Mouse (Mus musculus) kidney, adult 8-10 months (tissue): ENCODE measurements around the gene Tlk2.

Source experiments
- DNase-seq, 2 experiments: peaks; one replicate each; pipeline ENCODE4 v3.0.0; 2022

The Tlk2 gene

DNA sequence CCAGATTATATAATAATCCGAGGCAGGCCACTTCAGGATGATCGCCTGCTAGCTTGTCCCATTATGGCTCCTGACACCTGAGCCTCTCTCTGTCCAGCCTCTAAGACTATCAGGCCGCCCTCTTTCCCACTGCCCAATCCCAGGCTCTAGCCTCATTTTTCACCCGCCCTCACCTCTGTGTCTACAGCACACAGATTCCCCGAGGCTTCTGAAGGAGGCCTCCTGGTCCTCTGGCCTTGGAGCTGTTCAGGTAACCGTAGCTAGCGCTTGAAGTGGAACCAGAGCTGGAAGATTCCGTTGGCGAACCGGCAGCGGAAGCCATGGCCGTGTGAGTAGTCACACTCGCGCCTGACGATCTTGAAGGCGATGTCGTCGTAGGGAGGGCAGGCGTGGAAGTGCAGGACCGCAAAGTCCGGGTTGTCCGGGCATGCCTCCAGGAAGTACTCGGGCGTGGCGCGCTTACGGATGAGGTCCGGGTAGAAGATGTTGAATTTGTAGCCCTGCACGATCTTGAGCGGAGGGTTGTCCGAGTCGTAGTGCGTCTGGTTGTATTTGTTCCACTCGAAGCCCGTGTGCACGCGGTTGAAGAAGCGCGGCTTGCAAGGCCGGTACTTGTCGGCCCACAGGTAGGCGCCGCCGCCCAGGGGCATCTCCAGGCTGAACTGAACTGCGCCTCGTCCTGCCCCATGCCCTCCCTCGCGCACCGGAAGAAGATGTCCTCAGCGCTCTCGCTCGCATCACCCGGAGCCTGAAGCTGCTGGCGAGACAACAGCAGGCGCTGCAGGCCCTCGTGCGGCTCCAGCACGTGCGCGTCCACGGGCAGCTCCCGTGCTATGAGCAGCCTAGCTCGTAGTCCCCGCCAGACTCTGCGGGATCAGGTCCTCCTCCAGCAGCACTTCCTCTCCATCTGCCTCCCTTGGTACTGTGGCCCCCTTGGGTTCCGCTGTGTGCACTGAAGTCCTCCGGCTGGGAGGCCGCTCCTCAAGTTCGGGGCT is 13.8 kb upstream of the Tlk2 start:
- DNase-seq = no peak

DNA sequence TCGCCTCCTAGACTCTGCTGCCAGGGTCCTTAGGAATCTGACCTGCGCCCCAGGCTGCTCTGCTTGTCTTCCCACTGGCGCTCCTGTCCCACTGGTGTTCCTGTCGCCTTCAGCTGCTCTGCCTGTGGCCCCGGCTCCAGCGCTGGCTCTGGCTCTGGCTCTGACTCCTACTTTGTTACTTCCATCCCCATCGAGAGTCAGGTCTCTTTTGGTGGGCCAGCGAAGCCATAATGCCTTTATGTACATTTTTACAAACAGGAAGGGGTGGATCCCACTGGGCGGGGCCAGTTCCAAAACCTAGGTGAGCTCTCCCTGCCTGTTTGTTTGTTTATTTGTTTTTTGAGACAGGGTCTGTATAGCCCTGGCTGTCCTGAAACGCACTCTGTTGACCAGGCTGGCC is 11.8 kb upstream of the Tlk2 start:
- DNase-seq = no peak

DNA sequence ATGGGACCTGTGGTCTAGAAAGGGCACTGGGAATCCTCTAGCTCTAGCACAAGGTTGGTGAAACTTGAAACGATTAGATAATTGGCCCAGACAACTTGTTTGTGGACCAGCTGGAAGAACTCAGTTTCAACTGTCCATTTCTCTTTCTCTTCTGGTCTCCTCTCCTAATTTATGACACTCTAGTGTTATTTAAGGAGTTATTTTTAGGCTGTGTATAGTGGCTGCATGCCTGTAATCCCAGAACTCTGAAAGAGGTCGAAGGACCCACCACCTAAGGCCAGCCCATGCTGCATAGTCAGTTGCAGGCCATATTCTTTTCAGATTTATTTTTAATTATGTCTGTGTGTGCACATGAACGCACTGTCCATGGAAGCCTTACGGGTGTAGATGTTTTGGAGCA is 916 bp downstream of the Tlk2 start:
- DNase-seq = peak in 1 of 2 experiments; percentile 22

DNA sequence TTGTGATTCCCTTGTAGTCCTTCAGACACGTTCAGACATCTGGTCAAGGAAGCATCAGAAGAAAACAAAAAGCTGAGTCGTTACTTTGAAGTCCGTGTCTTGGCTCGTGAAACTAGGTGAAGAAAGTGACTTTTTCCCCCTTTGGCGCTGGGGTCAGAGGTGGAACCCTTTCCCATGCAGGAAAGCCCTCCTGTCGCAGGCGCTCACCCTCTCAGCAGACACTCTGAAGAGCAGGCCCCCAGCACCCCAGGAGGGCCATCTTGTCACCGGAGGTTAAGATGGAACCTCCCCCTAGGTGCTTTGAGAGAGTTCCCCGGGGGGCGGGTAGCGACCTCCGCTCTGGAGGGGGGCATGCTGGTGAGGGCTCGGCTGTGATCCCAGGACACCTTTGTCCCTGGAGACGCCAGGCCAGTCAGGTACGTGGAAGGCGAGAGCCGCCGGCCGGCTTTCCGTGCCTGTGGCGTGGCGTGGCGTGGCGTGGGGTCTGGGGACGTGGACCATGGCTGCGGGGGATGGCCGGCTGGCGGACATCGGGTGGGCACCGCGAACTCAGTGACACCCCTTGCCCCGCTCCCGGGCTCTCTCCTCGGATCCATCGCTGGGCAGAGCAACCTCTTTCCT is 2.0 kb downstream of the Tlk2 start:
- DNase-seq = peak; percentile 44 to 53

DNA sequence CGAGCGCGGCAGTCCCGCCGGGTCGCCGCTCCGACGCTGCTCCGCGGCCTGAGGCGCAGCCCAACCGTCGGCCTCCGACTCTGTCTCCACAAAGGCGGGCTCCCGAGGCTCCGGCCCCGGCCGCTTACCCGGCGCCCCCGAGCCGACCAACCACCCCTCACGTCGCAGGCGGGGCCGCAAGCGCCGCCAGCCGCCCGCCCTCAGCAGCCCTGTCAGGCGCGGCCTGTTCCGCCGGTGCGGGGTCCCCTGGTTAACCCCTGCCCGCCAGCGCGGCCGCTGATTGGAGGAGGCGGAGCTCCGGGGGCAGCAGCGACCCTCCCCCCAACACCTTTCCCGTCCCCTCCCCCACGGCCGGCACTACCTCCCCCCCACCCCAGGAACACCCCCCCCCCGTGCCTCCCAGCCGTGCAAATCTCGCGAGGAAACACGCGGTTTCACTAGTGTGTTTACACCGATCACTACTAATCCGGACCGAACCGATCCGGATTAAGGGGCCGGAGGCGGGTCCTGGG is 2.6 kb downstream of the Tlk2 start:
- DNase-seq = peak; percentile 87 to 91

DNA sequence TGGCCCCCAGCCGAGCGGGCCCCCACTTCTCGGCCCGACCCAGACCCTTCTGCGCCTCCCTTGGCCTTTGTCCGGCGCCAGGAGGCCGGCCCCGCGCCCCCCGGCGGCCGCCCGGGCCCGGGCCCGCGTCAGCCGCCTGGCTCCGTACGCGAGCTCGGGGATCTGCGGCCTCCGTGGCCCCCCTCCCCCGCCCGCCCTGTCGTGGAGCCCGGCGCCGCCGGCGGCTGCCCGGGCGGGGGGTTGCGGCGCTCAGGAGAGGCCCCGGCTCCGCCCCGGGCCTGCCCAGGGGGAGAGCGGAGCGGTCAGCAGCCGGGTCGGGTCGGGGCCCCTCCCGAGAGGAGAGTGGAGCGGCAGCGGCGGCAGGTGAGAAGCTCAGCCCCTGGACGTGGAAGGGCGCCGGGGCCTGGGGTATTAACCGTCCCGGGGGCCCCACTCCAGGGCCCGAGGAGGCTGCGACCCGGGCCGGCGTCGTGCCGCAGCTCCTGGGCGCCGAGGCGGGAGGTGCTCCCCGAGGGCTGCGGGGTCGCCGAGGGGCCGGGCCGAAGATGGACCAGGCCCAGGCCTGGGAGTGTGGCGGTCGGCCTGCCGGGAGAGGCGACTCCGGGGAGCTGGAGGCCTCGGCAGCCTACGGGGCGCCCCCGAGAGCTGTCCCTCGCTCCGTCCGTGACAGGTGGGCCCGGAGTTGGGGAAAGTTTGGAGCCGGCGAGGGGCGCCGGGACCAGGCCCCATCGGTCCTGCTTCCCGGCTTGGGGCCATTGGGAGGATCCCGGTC is 3.3 kb downstream of the Tlk2 start:
- peak; percentile 17 to 25 for DNase-seq

DNA sequence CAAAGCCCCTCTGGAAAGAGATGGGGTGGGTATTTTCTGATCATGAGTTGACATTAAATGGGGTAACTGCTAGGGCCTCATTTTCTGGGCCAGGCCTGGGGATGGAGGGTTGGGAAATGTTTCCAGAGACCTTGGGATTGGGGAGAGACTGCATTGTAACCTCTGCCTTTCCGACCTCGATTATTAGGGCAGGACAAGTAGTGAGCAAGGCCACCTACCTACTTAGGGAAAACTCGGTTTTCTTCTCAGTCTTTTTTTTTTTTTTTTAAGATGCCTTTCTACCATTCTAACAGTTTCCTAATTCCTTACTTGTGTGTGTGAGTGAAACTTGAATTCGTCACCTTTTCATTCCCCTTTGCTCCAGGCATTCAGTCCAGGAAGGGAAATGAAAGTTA is 3.9 kb downstream of the Tlk2 start:
- DNase-seq = no peak

DNA sequence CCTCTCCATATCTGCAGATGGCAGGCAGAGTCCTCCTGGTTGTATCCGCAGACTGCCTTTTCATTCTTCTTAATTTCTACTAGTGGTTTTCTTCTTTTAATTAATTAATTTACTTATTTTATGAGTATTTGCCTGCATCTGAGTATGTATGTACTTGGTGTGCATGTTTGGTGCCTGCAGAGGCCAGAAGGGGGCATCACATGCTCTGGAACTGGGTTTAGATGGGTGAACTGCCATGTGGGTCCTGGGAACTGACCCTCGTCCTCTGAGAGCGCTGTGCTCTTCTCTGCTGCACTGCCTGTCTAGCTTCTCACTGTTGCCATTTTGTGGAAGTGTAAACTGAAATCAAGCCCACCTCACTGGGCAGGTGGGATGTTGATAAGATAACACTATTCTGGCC is 6.1 kb downstream of the Tlk2 start:
- DNase-seq = peak in 1 of 2 experiments; percentile 11

DNA sequence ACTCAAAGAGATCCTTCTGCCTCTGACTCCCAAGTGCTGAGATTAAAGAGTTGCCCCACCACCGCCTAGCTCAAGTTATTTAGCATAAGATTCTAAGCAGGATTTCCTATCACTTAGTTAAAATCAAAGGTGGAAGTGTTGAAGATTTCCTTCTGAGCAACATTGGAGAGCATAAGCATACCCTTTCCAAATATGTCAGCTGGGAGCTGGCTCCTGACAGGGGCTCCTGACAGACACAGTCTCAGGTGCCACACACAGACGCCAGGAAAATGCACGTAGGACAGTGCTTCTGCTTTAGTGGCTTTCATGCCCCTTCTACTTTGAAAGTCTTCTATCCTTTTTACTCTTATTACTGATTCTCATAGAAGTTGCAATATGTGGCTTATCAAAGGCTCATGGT is 13.6 kb downstream of the Tlk2 start:
- no peak for DNase-seq

DNA sequence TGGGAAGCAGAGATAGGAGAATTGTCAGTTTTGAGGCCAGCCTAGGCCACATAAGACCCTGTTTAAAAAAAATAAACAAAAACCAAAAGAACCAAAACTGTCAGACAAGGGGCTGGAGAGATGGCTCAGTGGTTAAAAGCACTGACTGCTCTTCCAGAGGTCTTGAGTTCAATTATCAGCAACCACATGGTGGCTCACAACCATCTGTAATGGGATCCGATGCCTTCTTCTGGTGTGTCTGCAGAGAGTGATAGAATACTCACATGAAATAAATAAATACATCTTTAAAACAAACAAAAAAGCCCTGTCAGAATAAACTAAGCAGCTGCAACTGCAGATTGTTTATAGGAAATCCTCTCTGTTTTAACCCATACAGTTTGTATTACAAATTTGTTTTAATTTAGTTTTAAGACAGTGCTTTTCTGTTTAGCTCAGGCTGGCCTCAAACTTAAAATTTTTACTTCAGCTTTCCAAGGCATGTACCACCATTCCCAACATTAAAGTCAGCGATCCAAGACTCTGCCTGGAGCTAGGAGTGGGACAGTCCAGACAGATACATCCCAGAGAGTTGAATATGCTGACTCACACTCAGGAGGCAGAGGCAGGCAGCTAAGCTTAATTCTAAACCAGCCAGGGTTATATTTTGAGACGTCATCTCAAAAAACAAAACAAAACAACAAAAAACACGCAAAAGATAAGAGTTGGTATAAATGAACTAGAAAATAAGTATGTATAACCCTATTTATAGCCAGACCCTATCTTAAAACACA is 18.5 kb downstream of the Tlk2 start:
- DNase-seq = no peak

DNA sequence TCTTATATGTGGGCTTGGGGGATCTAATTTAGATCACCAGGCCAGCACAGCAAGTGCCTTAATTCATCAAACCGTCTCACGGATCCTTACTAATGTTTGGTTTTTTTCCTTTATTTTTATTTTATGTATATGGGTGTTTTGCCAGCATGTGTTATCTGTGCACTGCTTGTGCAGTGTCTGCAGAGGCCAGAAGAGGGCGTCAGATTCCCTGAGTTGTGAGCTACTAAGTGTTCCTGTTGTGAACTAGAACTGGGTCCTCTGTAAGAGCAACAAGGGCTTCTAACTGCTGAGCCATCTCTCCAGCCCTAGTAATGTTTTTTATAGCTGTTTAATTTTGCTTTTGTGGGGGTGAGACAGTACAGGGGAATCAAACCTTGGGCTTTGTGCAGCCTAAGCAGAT is 23.8 kb downstream of the Tlk2 start:
- DNase-seq = no peak

DNA sequence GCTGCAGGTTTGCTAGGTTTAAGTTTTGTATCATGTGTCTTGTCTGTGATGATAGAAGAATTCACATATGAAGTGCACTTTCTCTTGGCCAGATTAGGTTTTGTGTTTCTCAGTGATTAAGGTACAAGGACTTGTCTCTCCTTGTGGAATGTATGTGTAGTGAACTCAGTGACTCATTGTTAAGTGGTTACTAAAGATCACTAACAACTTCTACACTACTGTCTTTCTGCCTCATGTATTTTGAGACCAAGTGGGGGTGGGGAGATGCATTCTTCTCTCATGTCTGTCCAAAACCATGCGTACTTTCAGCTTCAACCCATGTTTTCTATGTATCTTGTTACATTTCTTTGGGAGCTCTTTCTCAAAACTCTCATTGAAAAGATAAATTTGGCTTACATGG is 31.4 kb downstream of the Tlk2 start:
- no peak for DNase-seq

DNA sequence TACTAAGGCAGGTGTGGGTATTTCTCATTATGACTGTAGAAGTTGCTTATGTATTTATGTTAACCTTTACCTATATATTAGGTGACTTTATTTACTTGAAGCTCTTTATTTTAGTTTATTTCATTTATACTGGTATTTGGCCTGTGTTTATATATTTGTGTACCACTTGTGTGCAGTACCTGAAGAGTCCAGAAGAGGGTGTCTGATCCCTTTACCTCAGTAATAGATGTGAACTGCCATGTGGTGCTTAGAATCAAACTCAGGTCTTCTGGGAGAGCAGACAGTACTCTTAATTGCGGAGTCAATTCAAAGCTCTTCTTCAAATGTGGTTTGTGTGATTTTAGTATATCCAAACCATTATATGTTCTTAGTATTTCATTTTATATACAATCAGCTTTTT is 35.6 kb downstream of the Tlk2 start:
- DNase-seq = no peak

DNA sequence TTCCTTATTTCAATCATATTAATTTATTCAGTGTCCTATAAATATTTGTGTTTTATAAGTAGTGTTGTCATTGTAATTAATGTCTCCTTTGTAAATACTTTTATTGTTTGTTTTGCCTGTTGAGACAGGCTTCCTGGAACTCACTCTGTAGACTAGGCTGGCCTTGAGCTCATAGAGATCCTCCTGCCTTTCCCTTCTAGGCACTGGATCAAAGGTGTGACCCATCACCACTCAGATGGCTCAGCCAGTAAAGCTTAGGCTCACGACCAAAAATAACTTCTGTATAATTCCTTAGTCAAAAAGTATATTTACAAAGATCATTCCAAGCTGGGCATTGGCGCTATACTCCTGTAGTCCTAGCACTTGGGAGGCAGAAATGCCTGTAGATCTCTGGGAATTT is 39.2 kb downstream of the Tlk2 start:
- no peak for DNase-seq

DNA sequence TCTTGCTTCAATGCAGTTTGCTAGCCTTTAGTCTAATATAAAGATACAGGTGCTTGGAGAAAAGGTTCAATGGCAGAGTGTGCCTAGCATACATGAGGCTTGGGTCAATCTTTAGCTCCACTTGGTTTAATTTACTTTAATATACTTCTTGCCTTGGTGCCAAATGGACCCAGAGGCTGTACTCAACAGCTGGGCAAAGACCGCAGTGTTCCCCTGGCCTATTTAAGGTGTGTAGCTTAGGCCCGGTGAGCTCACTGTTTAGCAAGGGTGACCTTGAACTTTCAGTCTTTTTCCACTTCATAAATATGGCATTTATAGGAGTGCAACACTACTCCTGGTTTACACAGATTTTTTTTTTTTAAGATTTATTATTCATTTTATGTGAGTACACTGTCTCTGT is 55.9 kb downstream of the Tlk2 start:
- DNase-seq = peak; percentile 6 to 43

DNA sequence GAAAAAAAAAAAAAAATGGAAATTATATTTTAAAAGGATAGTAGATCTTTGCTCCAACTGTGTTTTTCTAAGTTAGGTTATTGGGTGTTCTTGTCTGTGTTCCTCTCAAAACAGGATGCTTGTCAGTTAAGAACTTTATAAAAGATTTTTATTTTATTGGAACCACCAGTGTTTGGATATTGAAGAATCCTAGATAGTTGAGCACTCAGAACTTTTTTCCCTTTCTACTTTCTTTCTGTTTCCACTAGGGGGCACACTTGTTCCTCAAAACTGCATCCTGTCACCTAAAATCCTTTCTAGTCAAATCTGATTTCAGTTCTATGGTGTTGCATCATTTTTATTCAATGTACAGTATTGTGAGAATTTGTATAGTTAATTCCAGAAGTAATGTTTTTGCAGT is 62.4 kb downstream of the Tlk2 start:
- no peak for DNase-seq

DNA sequence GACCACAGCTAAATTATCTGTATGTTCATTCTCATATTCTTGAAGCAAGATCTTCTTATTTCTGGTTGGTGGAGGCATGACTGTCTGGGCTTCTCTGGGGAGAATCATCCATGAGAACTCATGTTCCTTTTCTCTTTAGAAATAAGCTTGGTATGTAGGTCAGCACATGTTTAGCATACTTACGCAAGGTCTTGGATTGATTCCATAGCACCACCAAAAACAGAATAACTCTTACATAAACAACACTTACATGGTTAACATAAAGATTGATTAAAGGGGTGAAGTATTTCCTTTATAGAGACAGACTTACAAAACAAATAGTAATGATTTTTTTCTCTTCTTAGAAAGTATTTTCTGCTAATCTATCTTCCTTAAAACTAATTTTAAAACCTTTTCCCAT is 67.8 kb downstream of the Tlk2 start:
- DNase-seq = no peak

DNA sequence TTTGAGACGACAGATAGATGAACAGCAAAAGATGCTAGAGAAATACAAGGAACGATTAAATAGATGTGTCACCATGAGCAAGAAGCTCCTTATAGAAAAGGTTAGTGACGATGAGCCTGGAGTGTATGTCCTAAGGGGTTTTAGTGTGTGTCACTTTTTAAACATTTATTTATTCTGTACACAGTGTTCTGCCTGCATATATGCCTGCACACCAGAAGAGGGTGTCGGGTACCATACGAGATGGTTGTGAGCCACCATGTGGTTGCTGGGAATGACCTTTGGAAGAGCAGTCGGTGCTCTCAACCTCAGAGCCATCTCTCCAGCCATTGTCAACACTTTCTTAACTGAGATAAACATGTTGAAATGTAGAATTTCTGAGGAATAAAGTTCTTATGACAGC is 68.2 kb downstream of the Tlk2 start:
- no peak for DNase-seq

DNA sequence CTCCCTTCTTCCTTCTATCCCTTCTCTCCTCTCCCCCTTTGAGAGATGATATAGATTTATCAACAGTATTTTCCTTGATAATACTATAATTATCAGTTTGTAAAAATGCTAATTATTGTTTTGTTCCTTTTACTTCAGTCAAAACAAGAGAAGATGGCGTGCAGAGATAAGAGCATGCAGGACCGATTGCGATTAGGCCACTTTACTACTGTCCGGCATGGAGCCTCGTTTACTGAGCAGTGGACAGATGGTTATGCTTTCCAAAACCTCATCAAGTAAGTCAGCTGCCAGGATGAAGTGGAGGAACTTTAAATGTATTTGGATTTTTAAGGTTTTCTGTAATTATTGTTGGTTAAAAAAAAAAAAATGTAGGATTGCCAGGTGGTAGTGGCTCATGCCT is 68.7 kb downstream of the Tlk2 start:
- DNase-seq = no peak

DNA sequence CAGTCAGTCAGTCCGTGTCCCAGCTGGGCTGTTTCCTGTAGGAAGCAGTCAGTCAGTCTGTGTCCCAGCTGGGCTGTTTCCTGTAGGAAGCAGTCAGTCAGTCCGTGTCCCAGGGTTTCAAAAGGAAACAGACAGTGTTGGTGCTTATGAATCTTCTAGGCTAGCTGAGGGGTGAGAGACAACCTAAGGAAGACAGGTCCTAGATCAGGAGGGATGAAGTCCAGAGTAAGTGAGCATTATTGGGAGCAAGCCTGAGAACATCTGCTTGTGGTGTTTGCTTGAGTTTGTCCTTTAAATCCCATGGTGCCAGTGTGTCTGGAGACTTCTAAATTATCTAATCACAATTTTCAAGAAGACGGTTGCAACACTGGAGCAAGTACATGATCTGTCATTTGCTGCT is 81.1 kb downstream of the Tlk2 start:
- DNase-seq = no peak

DNA sequence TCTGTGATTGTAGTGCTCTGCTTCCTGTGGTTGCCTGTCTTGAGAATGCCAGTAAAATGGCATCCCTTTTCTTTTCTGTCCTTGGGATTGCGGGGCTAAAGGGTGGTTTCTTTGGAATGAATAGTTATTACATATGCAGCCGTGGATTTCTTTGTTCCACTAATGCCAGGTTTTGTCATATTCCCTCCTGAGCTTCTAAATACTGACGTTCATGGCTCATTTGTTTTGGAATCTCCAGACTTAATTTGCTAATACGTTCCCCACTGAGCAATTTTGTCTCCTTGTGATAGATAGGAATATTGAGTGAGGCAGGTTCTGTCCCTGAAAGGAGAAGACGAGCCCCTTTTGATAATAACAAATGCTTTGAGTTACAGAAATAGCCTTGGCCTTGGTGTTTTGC is 82.5 kb downstream of the Tlk2 start:
- no peak for DNase-seq

DNA sequence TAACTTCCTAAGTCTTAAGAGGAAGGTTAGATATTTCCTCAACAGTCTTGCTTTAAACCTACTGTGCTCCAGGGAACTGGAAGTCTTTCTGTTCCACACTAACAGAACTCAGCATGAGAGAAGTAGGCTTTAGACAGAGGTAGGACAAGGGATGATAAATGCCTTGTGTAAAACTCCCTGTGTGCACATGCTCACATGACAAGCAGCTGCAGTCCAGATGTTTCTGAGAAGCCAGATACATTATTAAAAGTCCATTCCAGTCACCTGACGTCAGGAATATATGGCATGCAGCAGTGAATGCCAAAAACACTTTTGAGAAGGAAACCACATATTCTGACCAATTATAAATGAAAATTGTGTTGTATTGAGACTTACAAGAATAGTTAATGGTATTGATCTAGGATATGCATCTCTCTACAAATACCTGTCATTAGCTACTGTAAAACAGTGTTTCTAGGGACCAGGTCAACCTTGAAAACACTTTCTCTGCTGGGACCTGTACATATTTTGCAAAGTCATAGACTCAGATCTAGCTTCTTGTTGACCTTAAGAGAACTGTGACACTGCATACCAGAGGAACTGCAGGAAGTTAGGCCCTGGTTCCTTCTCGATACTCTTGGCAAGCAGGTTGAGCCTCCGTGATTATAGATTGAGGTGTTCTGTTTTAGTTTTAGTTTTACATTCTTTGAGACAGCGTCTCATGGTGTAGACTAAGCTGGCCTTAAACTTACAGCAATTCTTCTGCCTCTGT is 83.2 kb downstream of the Tlk2 start:
- DNase-seq = no peak
